Mouse (Mus musculus): ENCODE measurements at regions not wholly inside any gene's neighbourhood (a gene's known extent, or its start where the extent isn't known, plus 50 kb on each side); places are given as distances from the start of the nearest gene placed in this dataset.

DNA sequence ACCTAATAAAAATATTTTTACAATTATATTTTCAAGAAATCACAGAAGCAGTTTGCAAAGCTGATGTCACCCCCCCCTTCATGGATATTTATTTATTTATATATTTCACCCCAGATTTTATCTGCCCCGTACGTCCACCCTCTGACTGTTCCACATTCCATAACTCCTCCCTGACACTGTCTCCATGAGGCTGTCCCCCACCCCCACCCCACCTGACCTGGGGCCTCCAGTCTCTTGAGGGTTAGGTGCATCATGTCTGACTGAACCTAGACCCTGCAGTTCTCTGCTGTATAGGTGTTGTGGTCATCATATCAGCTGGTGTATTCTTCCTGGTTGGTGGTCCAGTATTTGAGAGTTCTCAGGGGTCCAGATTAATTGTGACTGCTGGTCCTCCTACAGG is 1083.9 kb upstream of the Cadm2 start:
- 91% methylated on average over 2 of the region's 2 CpGs for WGBS
- H3K4me1 ChIP-seq (ENCODE audit: control insufficient read depth, insufficient read depth, low read length) = no peaks in the 10 kb centered on the region
- DNase-seq (ENCODE audit: low spot score) = no peak
- H3K9ac ChIP-seq (ENCODE audit: low read length) = no peak overlapping the region
- H3K4me2 ChIP-seq (ENCODE audit: low read length) = no peak overlapping the region
- H3K36me3 ChIP-seq (ENCODE audit: control insufficient read depth, insufficient read depth, low read length) = no peaks in the 10 kb centered on the region
- H3K27me3 ChIP-seq (replicated peaks; ENCODE audit: control insufficient read depth, insufficient read depth, low read length) = no peaks in the 10 kb centered on the region
- no peak overlapping the region for H3K27ac ChIP-seq (ENCODE audit: low read depth, low read length)
- no peak overlapping the region for H3K4me3 ChIP-seq (ENCODE audit: low read depth, low read length)
- no peak for ATAC-seq
- no peaks in the 10 kb centered on the region for H3K9me3 ChIP-seq (replicated peaks; ENCODE audit: control insufficient read depth, low read length)

- ATAC-seq (no peak), DNase-seq (ENCODE audit: low spot score) (no peak)
- Histone ChIP-seq H3K27ac (ENCODE audit: low read depth, low read length) (no peak overlapping the region), H3K9ac (ENCODE audit: low read length) (no peak overlapping the region), H3K27me3 (replicated peaks; ENCODE audit: control insufficient read depth, insufficient read depth, low read length) (no peaks in the 10 kb centered on the region), H3K4me2 (ENCODE audit: low read length) (no peak overlapping the region), H3K9me3 (replicated peaks; ENCODE audit: control insufficient read depth, low read length) (no peaks in the 10 kb centered on the region), H3K4me3 (ENCODE audit: low read depth, low read length) (no peak overlapping the region), H3K36me3 (ENCODE audit: control insufficient read depth, insufficient read depth, low read length) (no peaks in the 10 kb centered on the region), H3K4me1 (ENCODE audit: control insufficient read depth, insufficient read depth, low read length) (no peaks in the 10 kb centered on the region)
- WGBS = 89% methylated on average over 4 of the region's 4 CpGs
Observed at GRCm38 (mm10) chr16:68666972-68667538, 1046.3 kb upstream of the Cadm2 start.

DNA sequence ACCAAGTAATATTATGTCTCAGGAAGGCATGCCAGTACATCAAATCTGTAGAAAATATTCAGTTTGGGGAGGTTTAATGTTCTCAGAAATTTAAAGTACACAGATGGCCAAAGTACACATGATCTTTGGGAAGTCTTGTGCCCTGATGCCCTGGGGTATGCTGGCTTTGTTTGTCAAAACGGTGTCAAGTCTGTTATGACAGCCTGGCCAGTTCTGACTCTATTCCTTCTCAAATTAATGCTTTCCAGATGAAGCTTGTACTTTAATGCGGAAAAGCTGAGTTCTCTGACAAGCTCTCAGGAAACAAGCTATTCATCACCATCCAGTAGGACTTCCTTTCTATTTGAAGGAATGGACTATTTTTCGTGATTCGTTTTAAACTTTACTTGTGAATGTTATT is 1037.7 kb upstream of the Cadm2 start:
- H3K4me1 ChIP-seq (ENCODE audit: control insufficient read depth, insufficient read depth, low read length) = no peaks in the 10 kb centered on the region
- no peak overlapping the region for H3K9ac ChIP-seq (ENCODE audit: low read length)
- ATAC-seq = no peak
- DNase-seq (ENCODE audit: low spot score) = no peak
- no peaks in the 10 kb centered on the region for H3K36me3 ChIP-seq (ENCODE audit: control insufficient read depth, insufficient read depth, low read length)
- no peak overlapping the region for H3K4me2 ChIP-seq (ENCODE audit: low read length)
- H3K27me3 ChIP-seq (replicated peaks; ENCODE audit: control insufficient read depth, insufficient read depth, low read length) = no peaks in the 10 kb centered on the region
- 85% methylated on average over 4 of the region's 4 CpGs for WGBS
- H3K27ac ChIP-seq (ENCODE audit: low read depth, low read length) = no peak overlapping the region
- no peak overlapping the region for H3K4me3 ChIP-seq (ENCODE audit: low read depth, low read length)
- no peaks in the 10 kb centered on the region for H3K9me3 ChIP-seq (replicated peaks; ENCODE audit: control insufficient read depth, low read length)

DNA sequence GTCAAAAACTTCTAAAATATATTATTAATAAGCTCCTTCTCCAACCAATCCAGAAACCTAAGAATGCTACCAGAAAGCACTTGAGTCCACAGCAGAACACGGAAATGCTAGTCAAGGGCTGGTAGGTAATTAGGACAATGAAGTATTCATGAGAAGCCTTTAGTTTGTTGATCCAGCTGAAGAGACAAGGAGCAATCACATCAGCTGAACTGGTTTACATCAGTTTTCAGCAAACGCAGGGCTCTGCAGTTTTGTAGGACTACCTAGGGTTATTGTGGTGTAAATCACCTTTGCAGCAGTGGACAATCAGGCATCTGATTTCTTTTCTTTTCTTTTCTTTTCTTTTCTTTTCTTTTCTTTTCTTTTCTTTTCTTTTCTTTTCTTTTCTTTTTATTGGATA is 1007.3 kb upstream of the Cadm2 start:
- Histone ChIP-seq H3K27me3 (replicated peaks; ENCODE audit: control insufficient read depth, insufficient read depth, low read length) (no peaks in the 10 kb centered on the region), H3K9ac (ENCODE audit: low read length) (no peak overlapping the region), H3K27ac (ENCODE audit: low read depth, low read length) (no peak overlapping the region), H3K36me3 (ENCODE audit: control insufficient read depth, insufficient read depth, low read length) (no peaks in the 10 kb centered on the region), H3K4me2 (ENCODE audit: low read length) (no peak overlapping the region), H3K4me3 (ENCODE audit: low read depth, low read length) (no peak overlapping the region), H3K9me3 (replicated peaks; ENCODE audit: control insufficient read depth, low read length) (no peaks in the 10 kb centered on the region), H3K4me1 (ENCODE audit: control insufficient read depth, insufficient read depth, low read length) (no peaks in the 10 kb centered on the region)
- 36% methylated on average over 2 of the region's 2 CpGs for WGBS
- no peak for DNase-seq (ENCODE audit: low spot score)
- no peak for ATAC-seq

DNA sequence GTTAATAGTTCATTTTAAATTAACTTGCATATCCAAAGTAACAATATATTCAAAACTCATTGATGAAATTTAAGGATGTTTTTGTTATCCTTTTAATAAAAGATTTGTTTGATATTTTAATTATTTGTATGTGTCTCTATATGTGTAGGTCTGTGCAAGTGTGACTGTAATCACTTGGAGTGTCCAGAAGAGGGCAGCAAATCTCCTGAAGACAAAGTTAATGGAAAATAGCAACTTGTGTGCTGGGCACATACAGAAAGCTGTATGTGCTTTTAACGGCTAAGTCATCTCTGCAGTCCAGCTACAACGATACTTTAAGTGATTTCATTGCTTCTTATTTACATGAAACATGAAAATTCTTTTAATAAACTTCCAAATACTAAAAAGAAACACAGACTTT is 993.3 kb upstream of the Cadm2 start:
- Histone ChIP-seq H3K27ac (ENCODE audit: low read depth, low read length) (no peak overlapping the region), H3K27me3 (replicated peaks; ENCODE audit: control insufficient read depth, insufficient read depth, low read length) (no peaks in the 10 kb centered on the region), H3K4me2 (ENCODE audit: low read length) (no peak overlapping the region), H3K36me3 (ENCODE audit: control insufficient read depth, insufficient read depth, low read length) (no peaks in the 10 kb centered on the region), H3K4me3 (ENCODE audit: low read depth, low read length) (no peak overlapping the region), H3K9me3 (replicated peaks; ENCODE audit: control insufficient read depth, low read length) (no peaks in the 10 kb centered on the region), H3K4me1 (ENCODE audit: control insufficient read depth, insufficient read depth, low read length) (no peaks in the 10 kb centered on the region), H3K9ac (ENCODE audit: low read length) (no peak overlapping the region)
- peak; percentile 45 for DNase-seq (ENCODE audit: low spot score)
- WGBS = 82% methylated on average over 2 of the region's 2 CpGs
- no peak for ATAC-seq
